Mouse (Mus musculus): ENCODE data around the gene Ccdc28b.

- TF ChIP-seq POLR2A (IDR thresholded peaks at IDR 0.05; ENCODE audit: insufficient read depth, low read depth, low read length): no peak
- TF ChIP-seq EP300 (IDR thresholded peaks at IDR 0.05; ENCODE audit: insufficient read depth, low read depth, low read length): no peak
These were observed 53.7 kb downstream of the Ccdc28b start for GRCm38 (mm10) chr4:129570028-129570427.

Data from heart, adult 2 months (tissue).